Mouse (Mus musculus) CD4-positive, CD25-positive, alpha-beta regulatory T cell (primary cell): ENCODE data around the gene Nt5dc2. TPM values are rescaled to one million over a fixed set of nuclear protein-coding genes. Genes with fewer than 3 reads are reported as not detected.

Experiments
- polyA plus RNA-seq: library from polyadenylated mRNA; unstranded; fragments of 100-300 nt; shearing (Covaris generic); gene quantifications from one replicate; pipeline ENCODE4 v1.2.1, GENCODE M21; 2017

Gene Nt5dc2
- 1.3 TPM for polyA plus RNA-seq

GRCm38 (mm10) chr14:31130236-31131220 lies at the start of gene Nt5dc2:
TSS of gene Nt5dc2 (plus strand) at chr14:31131053.

GRCm38 (mm10) chr14:31128826-31129219 lies 2.0 kb upstream of the Nt5dc2 start, which contains the start of gene Smim4:
TSS of gene Smim4 (minus strand) at chr14:31128956.

GRCm38 (mm10) chr14:31168425-31168824 lies 37.6 kb downstream of the Nt5dc2 start, which contains the start of gene Stab1:
TSS of gene Stab1 (minus strand) at chr14:31168641.

Other genes with a start within 250 kb of the Nt5dc2 start
- not detected for gene Itih4, start 244.6 kb upstream of the Nt5dc2 start, polyA plus RNA-seq
- gene Itih3, start 207.3 kb upstream of the Nt5dc2 start, polyA plus RNA-seq, result not detected
- gene Itih1, start 187.8 kb upstream of the Nt5dc2 start, polyA plus RNA-seq, result not detected
- 6.7 TPM for gene Nek4, start 179.7 kb upstream of the Nt5dc2 start, polyA plus RNA-seq
- 11.6 TPM for gene Glt8d1, start 129.7 kb upstream of the Nt5dc2 start, polyA plus RNA-seq
- 281 TPM for gene Spcs1, start 129.4 kb upstream of the Nt5dc2 start, polyA plus RNA-seq
- gene Pbrm1, start 111.9 kb upstream of the Nt5dc2 start, polyA plus RNA-seq, result 156 TPM
- 93.8 TPM for gene Gnl3, start 111.9 kb upstream of the Nt5dc2 start, polyA plus RNA-seq
- 80.7 TPM for gene Smim4, start 2.1 kb upstream of the Nt5dc2 start, polyA plus RNA-seq
- gene Stab1, start 37.6 kb downstream of the Nt5dc2 start, polyA plus RNA-seq, result 1.3 TPM
- not detected for gene Tnnc1, start 77.3 kb downstream of the Nt5dc2 start, polyA plus RNA-seq
- 247 TPM for gene Nisch, start 85.9 kb downstream of the Nt5dc2 start, polyA plus RNA-seq
- not detected for gene Sema3g, start 86.8 kb downstream of the Nt5dc2 start, polyA plus RNA-seq
- gene Phf7, start 120.3 kb downstream of the Nt5dc2 start, polyA plus RNA-seq, result 18.3 TPM
- 91.6 TPM for gene Bap1, start 120.4 kb downstream of the Nt5dc2 start, polyA plus RNA-seq
- gene Dnah1, start 192.8 kb downstream of the Nt5dc2 start, polyA plus RNA-seq, result 0.02 TPM
- gene Capn7, start 205.6 kb downstream of the Nt5dc2 start, polyA plus RNA-seq, result 59.0 TPM